Mouse (Mus musculus) kidney, adult 18-20 months (tissue): ENCODE measurements around the gene Lca5.

Experiments used
- DNase-seq: peaks from one replicate; pipeline ENCODE4 v3.0.0; 2021

The Lca5 gene

GRCm38 (mm10) chr9:83440392-83441357 is at the start of gene Lca5:
Lca5 (minus strand) TSS chr9:83441127.
- DNase-seq = peak; percentile 93

DNA sequence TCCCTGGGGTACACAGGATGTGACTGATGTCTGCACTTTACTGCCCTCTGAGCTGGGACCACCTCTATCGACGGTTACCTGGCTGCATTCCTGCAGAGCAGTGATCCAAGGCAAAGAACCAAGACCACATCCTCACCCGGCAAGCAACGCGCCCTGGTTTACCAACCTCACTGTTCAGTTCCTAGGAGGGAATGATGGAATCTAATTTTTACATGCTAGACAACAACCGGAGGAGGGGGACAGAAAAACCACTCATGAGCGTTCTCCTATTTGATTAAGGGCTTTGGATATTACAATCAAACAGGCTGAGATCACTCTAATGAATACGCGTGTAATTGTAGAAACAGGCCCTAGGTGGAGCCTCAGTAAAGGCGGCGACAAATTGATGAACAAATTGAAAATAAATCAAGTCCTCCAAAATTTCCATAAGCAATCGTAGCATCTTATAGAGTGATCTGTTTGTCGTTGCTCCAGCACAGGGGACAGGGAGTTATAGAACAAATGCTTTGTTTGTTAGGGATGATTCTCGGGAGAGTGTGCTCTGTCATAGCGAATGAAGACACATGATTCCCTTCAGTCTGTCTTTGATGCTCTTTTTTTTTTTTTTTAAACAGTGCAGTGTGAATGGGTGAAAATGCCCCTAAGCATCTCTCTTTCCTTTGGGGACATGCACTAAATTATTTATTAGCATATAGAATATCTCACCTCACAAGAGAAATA is 47.7 kb upstream of the Lca5 start:
- DNase-seq = peak; percentile 4

DNA sequence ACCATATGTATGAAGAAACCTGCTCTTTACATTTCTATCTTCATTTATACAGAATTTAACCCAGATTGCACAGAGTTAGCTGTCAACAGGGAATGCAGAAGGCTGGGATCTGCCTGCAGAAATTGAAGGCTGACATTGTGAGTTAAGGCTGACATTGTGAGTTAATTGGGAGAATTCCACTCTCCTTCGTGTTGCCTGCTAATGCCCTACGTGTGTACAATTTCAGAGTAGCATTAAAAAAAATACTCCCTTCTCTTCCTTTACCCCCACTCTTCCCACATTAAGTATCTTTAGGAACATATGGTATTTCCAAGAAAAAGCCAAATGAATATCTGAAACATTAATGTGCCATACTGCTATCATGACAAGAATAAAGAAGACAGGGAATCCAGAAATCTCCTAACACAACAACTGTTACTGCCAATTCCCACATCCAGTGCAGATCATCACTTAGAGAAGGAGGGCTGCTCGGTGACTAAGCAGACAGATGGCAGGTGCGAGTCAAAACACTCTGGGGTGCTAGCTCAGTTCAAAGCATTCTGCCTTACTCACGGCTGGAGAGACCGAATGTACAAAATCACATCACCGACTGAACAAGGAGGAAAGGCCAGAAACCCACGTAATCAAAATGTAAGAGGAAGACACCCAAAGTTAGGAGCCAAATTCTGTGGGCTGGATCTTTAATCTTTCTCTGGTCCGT is 47.0 kb upstream of the Lca5 start:
- DNase-seq = no peak

DNA sequence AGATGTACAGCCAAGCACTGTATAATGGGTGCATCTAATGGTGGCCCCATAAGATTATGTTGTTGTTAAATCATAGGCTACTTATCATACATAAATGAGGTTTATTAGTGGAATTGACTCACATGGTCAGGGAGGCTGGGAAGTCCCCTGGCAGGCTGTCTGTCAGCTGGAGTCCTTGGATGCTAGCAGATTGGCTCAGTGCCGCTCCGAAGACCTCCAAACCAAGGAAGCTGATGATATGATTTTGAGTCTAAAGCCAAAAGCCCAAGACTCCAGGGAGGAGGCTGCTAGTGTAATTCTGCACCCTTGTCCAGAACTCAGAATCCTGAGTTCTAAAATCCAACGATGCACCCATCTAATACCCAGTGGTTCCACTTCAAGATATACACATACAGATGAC is 45.0 kb upstream of the Lca5 start:
- no peak for DNase-seq

GRCm38 (mm10) chr9:83485357-83485756 is 44.4 kb upstream of the Lca5 start:
- DNase-seq = no peak

DNA sequence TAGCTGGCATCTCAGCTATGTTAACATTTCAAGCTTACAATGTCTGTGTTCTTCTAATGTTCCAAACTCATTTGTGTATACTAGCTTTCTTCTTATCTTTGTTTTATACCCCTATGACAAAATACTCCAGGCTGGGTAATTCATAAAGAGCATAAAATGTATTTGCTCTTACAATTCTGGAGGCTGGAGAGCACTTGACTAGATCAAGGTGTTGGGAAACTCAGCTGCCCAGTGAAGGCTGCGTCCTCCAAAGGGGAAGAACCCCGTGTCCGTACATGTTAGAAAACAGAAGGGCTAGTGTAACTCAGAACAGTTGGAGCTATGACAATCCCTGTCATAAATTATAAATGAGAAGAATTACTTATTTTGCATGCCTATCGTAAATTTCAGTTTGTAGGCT is 42.5 kb upstream of the Lca5 start:
- no peak for DNase-seq

DNA sequence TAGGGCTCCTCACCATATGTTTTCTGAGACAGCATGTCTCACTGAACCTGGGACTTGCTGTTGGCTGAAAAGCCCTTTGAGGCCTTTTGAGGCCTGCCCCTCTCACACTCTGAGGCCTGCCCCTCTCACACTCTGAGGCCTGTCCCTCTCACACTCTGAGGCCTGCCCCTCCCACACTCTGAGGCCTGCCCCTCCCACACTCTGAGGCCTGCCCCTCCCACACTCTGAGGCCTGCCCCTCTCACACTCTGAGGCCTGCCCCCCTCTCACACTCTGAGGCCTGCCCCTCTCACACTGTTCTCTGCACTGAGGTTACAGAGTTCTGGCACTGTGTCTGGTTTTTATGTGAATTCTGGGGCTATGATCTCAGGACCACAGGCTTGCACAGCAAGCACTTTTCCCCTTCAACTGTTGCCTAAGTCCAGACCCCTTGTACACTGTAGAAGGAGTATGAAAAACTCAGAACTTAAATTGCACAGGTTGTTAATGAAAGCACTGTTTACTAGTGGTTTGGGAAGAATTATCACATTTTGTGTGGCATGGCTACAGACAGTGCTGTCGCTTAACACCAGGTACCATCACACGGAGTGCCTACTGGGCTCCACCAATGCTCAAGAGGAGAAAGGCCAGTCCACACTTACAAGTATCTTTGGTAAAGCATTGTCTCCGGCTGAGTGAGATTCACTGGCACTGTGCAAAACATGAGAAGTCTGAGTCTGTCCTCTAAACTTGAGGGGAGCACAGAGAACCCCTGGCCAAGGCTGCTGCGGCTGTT is 41.4 kb upstream of the Lca5 start:
- DNase-seq = no peak

DNA sequence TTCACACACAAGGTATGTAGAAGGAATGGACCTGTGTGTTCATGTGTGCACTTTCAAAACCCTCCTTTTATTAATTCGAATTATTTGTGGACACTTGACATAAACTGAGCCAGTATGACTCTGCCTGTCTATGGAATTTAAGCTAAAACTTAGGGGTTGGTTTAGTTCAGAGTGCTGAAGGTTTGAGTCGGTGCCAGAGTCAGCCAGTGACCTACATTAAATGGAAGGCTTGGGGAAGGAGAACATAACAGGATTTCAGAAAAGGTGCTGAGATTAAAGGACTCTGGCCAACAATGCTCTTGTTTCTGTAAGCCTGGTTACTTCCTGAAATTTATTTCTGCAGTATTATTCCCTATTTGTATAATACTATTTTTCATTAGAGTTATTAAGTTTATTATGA is 28.9 kb upstream of the Lca5 start:
- DNase-seq = no peak

- peak; percentile 67 for DNase-seq
Observed at GRCm38 (mm10) chr9:83447771-83448170, 6.8 kb upstream of the Lca5 start.

DNA sequence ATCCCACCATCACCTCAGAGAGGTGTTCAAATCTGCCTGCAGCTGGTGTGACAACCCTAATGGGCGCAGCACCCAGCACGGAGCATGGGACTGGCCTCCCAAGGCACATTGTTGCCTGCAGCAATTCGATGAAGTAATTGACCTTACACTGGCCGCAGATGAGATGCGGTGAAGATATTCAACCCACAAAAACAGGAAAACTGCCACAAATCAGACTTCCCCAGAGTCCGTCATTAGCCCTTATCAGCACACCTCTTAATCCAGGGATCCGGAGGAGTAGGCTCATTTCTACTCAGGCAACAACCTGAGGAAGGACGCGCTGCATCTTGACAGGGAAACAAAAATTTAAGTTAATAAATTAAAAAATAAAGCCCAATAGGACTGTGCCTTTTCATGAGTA is 6.2 kb upstream of the Lca5 start:
- DNase-seq = peak; percentile 5

- DNase-seq = no peak
Observed at GRCm38 (mm10) chr9:83437621-83438020, 3.3 kb downstream of the Lca5 start.

GRCm38 (mm10) chr9:83434489-83434888 is 6.4 kb downstream of the Lca5 start:
- no peak for DNase-seq

DNA sequence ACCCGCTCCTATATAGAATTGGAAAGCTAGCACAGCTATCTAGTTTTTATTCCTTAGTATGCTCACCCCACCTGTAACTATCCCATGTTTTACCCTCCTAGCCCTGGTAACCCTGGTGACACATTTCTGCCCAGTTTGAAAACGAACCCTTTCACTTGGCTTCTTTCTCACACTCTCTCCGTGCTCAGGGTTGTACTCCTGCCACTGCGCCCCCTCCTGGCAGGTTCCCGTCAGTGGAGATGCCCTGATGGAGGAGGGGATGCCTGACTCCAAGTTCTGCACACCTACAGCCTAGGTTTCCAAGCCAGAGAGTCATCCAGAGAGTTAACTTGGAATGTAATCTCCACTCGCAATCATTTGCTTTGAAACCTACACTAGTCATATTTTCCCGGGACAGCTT is 7.3 kb downstream of the Lca5 start:
- no peak for DNase-seq

DNA sequence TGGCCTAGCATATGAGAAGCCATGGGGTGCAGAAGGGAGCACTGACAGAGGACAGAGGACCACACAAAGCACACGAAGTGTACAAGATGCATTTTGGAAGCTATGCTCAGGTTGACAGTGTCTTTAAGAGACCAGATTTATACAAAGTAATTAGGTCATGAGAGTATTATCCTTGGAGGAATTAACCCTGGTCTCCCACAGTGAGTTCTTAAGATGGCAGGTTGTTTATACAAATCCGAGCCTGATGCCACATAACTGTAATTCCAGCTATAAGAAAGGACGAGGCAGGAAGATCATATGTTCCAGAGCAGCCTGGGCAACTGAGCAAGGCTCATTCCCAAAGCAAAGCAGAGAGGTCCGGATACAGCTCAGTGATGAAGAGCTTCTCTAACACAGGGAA is 13.0 kb downstream of the Lca5 start:
- no peak for DNase-seq

- DNase-seq = no peak
Observed at GRCm38 (mm10) chr9:83418965-83419364, 22.0 kb downstream of the Lca5 start.

DNA sequence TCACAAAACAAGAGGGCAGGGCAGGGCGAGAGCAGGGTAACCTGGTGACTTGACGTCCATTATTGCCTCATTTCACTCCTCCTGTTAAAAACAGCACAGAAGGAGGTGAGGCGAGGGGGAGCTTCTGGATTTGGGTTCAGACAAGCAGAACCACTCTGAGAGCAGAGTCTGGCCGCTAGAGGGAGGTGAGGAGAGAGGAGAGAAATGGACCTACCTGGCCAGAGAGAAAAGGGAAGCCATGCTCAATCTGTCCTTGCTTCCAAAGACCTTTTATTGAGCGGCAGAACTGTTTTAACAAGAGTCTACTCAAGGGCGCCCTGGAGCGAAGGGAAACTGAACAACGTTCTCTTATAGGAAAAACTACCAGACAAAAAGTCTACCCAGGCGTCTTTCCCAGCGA is 27.9 kb downstream of the Lca5 start:
- peak; percentile 11 for DNase-seq

GRCm38 (mm10) chr9:83405150-83405549 is 35.8 kb downstream of the Lca5 start:
- no peak for DNase-seq

- no peak for DNase-seq
Observed at GRCm38 (mm10) chr9:83400783-83401182, 40.1 kb downstream of the Lca5 start.

DNA sequence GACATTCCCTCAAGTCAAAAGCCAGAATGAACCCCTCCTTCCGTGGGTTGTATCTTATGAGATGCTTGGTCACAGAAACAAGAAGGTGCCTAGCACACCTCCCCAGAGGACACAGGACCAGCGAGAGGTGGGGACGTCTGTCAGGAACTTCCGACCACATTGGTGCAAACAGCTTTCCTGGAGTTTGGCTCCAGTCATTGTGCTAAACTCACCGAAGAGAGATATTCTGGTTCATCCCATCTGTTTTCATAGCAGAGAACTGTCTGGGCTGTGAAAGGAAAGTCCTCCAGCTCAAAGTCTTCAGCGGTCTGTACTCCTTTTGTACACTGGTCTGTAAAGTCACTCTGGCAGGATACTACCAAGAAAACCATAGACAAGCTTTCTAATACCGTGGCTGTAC is 41.5 kb downstream of the Lca5 start:
- no peak for DNase-seq

DNA sequence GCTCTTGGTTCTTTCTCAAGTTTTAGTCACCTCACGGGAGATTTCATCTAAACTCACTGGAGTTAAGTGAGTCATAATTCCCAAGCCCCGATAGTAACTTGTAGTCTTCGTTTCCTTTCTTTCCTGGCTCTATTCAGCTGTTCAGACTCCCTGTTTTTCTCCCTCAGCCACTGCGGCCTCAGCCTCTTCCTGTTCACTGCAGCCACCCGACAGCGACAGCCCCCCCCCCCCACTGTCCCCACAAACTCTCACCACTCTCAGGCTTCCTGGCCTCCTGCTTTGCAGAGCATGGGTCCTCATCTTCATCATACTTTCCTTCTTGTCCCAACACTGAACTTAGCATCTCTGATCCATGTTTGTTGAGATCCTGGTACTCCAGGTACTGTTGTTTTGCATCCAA is 42.7 kb downstream of the Lca5 start:
- no peak for DNase-seq

GRCm38 (mm10) chr9:83395456-83395855 is 45.5 kb downstream of the Lca5 start:
- no peak for DNase-seq

DNA sequence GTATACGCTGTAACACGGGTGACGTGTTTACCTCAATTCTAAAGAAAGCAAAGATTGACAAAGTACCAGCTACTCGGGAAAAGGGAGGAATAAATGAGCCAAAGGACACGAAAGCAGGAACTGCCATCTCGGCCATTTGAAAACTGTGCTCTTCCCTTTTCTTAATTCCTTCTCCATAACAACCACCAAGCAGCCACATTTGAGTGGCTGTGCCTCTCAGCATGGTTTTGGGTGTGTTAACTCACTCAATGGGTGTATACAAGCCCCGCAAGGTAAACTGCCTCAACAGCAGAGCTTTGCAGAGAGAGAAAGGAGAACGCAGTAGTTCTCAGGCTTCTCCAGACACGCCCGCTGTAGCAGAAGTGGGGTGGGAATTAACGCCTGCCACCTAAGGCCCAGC is 48.9 kb downstream of the Lca5 start:
- DNase-seq = no peak

DNA sequence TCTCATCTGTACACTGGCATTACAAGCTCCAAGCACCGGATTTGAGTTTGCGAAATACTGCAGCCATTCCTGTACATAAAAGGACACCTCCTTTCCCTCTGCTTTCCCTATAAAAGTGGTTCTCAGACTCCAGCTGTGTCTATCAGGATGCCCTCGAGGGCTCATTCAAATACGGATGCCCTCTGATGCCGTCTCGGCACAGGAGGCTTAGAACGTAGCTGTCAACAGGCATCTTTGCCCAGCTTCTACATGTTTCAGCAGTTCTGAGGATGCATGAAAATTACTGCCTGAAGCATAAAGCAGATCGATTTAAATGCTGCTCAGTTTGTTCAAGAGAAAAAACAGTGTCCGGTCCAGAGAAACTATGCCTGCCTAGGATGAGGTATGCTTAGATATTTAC is 51.4 kb downstream of the Lca5 start:
- no peak for DNase-seq
